9 mouse cellular contexts compared by ENCODE assay signal in genomic region chr2:85050001-85050634, GRCm38 (mm10). TPM values are rescaled to one million over a fixed set of nuclear protein-coding genes. Genes with fewer than 3 reads are reported as not detected.
DNase-seq lines count a peak whose midpoint lies in the region; ATAC-seq and TF ChIP-seq lines count a peak whose summit lies in the region.
"Had no signal": no experiment of that assay in that cellular context is flagged by ENCODE, and none has a peak within 500 bp of the region (broad histone marks: within the 10 kb centered on the region; RNA-seq: fewer than 3 reads in every experiment).

No protein-coding gene starts in this region.

- no peaks in the 10 kb centered on the region for H3K4me1 ChIP-seq in spleen, adult 2 months (ENCODE audit: control insufficient read depth, insufficient read depth, insufficient read length)
- H3K4me1 ChIP-seq in forebrain, embryonic 14.5 days (ENCODE audit: control insufficient read depth, insufficient read depth, low read length) = peaks cover 28% of the 10 kb centered on the region
- peaks cover 46% of the 10 kb centered on the region for H3K4me1 ChIP-seq in lung, embryonic 16.5 days (replicated peaks; ENCODE audit: control insufficient read depth, insufficient read depth, low read length)

- no peak for TF ChIP-seq POLR2A in spleen, adult 2 months (IDR thresholded peaks at IDR 0.05; ENCODE audit: low read depth, low read length)

- no peak for DNase-seq in spleen, adult 2 months (ENCODE audit: low read depth in 1 of 2, low spot score in 2 of 2)
- no peak for DNase-seq in spleen, postnatal 36 days (ENCODE audit: low spot score in 2 of 2)
- peak; percentile 77 for DNase-seq in forebrain, embryonic 14.5 days (ENCODE audit: low spot score)
- DNase-seq in heart, postnatal 14 days = peak; percentile 78 to 79
- DNase-seq in kidney, postnatal 4 days = peak; percentile 72 to 81
- peak; percentile 66 for DNase-seq in retina, embryonic 14.5 days (ENCODE audit: low spot score)

- WGBS in spleen, adult 2 months = 77% methylated on average over 10 of the region's 10 CpGs
- WGBS in forebrain, embryonic 14.5 days = 3% methylated on average over 9 of the region's 10 CpGs
- 2% methylated on average over 8 of the region's 10 CpGs for WGBS in lung, embryonic 16.5 days

- H3K27ac ChIP-seq in spleen, adult 2 months (ENCODE audit: insufficient read depth, low read length) = peak overlapping the region; percentile 48; the same call in 1 of the 2 replicates
- H3K27ac ChIP-seq in forebrain, embryonic 14.5 days (ENCODE audit: low read depth, low read length) = peak overlapping the region; percentile 60; the same call in 1 of the 2 replicates
- peak overlapping the region; percentile 97 for H3K27ac ChIP-seq in lung, embryonic 16.5 days (ENCODE audit: low read length)

- H3K9me3 ChIP-seq in forebrain, embryonic 14.5 days (replicated peaks; ENCODE audit: control insufficient read depth, low read length) = no peaks in the 10 kb centered on the region
- no peaks in the 10 kb centered on the region for H3K9me3 ChIP-seq in lung, embryonic 16.5 days (ENCODE audit: control insufficient read depth, low read length)

- H3K9ac ChIP-seq in forebrain, embryonic 14.5 days (ENCODE audit: low read length) = peak overlapping the region; percentile 29; the same call in 1 of the 2 replicates
- H3K9ac ChIP-seq in lung, embryonic 16.5 days (ENCODE audit: low read length) = peak overlapping the region; percentile 64

- peak overlapping the region; percentile 71 for H3K4me2 ChIP-seq in forebrain, embryonic 14.5 days (ENCODE audit: low read length)
- peak overlapping the region; percentile 78 for H3K4me2 ChIP-seq in lung, embryonic 16.5 days (ENCODE audit: low read depth, low read length)

- intact Hi-C loops in heart, postnatal 14 days (cut with DNase I) = no loop called here

- no peaks in the 10 kb centered on the region for H3K27me3 ChIP-seq in spleen, adult 2 months (ENCODE audit: control insufficient read depth, insufficient read depth, low read length)
- no peaks in the 10 kb centered on the region for H3K27me3 ChIP-seq in forebrain, embryonic 14.5 days (replicated peaks; ENCODE audit: control insufficient read depth, insufficient read depth, low read length)
- H3K27me3 ChIP-seq in lung, embryonic 16.5 days (ENCODE audit: control insufficient read depth, insufficient read depth, low read depth, low read length) = no peaks in the 10 kb centered on the region

- ATAC-seq in forebrain, embryonic 14.5 days = no peak
- peak; percentile 72 for ATAC-seq in lung, embryonic 16.5 days (ENCODE audit: low read depth)
- ATAC-seq in megakaryocyte-erythroid progenitor cell, adult 5-6 weeks (replicated peaks; ENCODE audit: low FRiP score, low TSS enrichment, poor library complexity, severe bottlenecking) = no peak

- no peak for TF ChIP-seq CTCF in spleen, adult 2 months (IDR thresholded peaks at IDR 0.05; ENCODE audit: extremely low read depth, insufficient read depth, insufficient read length, insufficient replicate concordance)

- H3K4me3 ChIP-seq in spleen, adult 2 months (ENCODE audit: extremely low read depth, insufficient read depth, insufficient read length) = peak overlapping the region; percentile 15; the same call in 1 of the 2 replicates
- peak overlapping the region; percentile 13 for H3K4me3 ChIP-seq in forebrain, embryonic 14.5 days (ENCODE audit: low read depth, low read length)
- peak overlapping the region; percentile 53 for H3K4me3 ChIP-seq in lung, embryonic 16.5 days (ENCODE audit: low read length)

- H3K36me3 ChIP-seq in spleen, adult 2 months (ENCODE audit: control insufficient read depth, insufficient read depth, low read length) = peaks cover 10% of the 10 kb centered on the region
- peaks cover 57% of the 10 kb centered on the region for H3K36me3 ChIP-seq in forebrain, embryonic 14.5 days (ENCODE audit: control insufficient read depth, insufficient read depth, low read length)
- H3K36me3 ChIP-seq in lung, embryonic 16.5 days (ENCODE audit: control insufficient read depth, insufficient read depth, low read length) = peaks cover 32% of the 10 kb centered on the region

RNA-seq across cellular contexts. Expression of gene Tnks1bp1, which starts 2.3 kb away (rescaled TPM):
- 20.3 and 25.0 TPM in 2 replicates for polyA plus RNA-seq in spleen, adult 2 months (2012; rRNA removed)
- polyA plus RNA-seq in forebrain, embryonic 14.5 days (2014; fragmentation: Nextera tagmentation; extraction: Ambion mirVana) = 6.7 and 10.6 TPM in 2 replicates
- 10 to 100 TPM; 84.7 to 87.5 TPM for total RNA-seq in heart, postnatal 14 days (2021)
- polyA plus RNA-seq in lung, embryonic 16.5 days (2015; fragmentation: Nextera tagmentation; extraction: Ambion mirVana) = 56.5 and 65.8 TPM in 2 replicates
- 0.20 and 1.2 TPM in 2 replicates for total RNA-seq in megakaryocyte-erythroid progenitor cell, adult 5-6 weeks (2014; fragmentation: Nextera tagmentation)
- 0.69 and 1.0 TPM in 2 replicates for total RNA-seq in megakaryocyte-erythroid progenitor cell, adult 5-6 weeks (2017)

RNA-seq across cellular contexts. Expression of gene P2rx3, which starts 12.9 kb away (rescaled TPM):
- 0.20 and 0.28 TPM in 2 replicates for polyA plus RNA-seq in spleen, adult 2 months (2012; rRNA removed)
- 0.30 and 0.36 TPM in 2 replicates for polyA plus RNA-seq in forebrain, embryonic 14.5 days (2014; fragmentation: Nextera tagmentation; extraction: Ambion mirVana)
- total RNA-seq in heart, postnatal 14 days (2021) = under 1 TPM; 0.14 to 0.24 TPM
- 0.55 and 0.87 TPM in 2 replicates for polyA plus RNA-seq in lung, embryonic 16.5 days (2015; fragmentation: Nextera tagmentation; extraction: Ambion mirVana)
- total RNA-seq in megakaryocyte-erythroid progenitor cell, adult 5-6 weeks (2014; fragmentation: Nextera tagmentation) = 1.1 and 2.0 TPM in 2 replicates
- total RNA-seq in megakaryocyte-erythroid progenitor cell, adult 5-6 weeks (2017) = not detected in 2 replicates
- total RNA-seq: MEL had no signal

RNA-seq across cellular contexts. Expression of gene Ssrp1, which starts 13.1 kb away (rescaled TPM):
- 105 and 129 TPM in 2 replicates for polyA plus RNA-seq in spleen, adult 2 months (2012; rRNA removed)
- 240 and 254 TPM in 2 replicates for polyA plus RNA-seq in forebrain, embryonic 14.5 days (2014; fragmentation: Nextera tagmentation; extraction: Ambion mirVana)
- 10 to 100 TPM; 43.7 to 46.1 TPM for total RNA-seq in heart, postnatal 14 days (2021)
- polyA plus RNA-seq in lung, embryonic 16.5 days (2015; fragmentation: Nextera tagmentation; extraction: Ambion mirVana) = 260 and 271 TPM in 2 replicates
- total RNA-seq in megakaryocyte-erythroid progenitor cell, adult 5-6 weeks (2014; fragmentation: Nextera tagmentation) = 245 and 274 TPM in 2 replicates
- total RNA-seq in megakaryocyte-erythroid progenitor cell, adult 5-6 weeks (2017) = 432 and 481 TPM in 2 replicates

Comparison
In these comparisons a context has a peak if more than half of its experiments do, and no peak if none do; other contexts are left out.
1. DNase-seq: peak in forebrain, embryonic 14.5 days (single experiment), heart, postnatal 14 days (2 of 2), kidney, postnatal 4 days (2 of 2) and retina, embryonic 14.5 days (single experiment); none in spleen, adult 2 months (0 of 2) and spleen, postnatal 36 days (0 of 2).
2. Peak in every context shown above with its lines, with median percentiles within 50 percentile points of each other: H3K27ac ChIP-seq and H3K4me3 ChIP-seq.